Mouse (Mus musculus) ES-Bruce4 (cell line): ENCODE results near the gene Pdrg1. TPM values are rescaled to one million over a fixed set of nuclear protein-coding genes. Genes with fewer than 3 reads are reported as not detected.
A peak's percentile ranks its signal among the peaks of the same experiment; 100 is the strongest.

ENCODE experiments used
- H3K27ac ChIP-seq: 2 replicates; pipeline ENCODE4 v1.5.1; 2012; ENCODE audit warnings: low read length, inconsistent platforms; ENCODE audit not compliant: insufficient read depth
- H3K27me3 ChIP-seq: 2 replicates; pipeline ENCODE4 v1.6.1; 2012; ENCODE audit warnings: mild to moderate bottlenecking, low read length, inconsistent platforms; ENCODE audit not compliant: control insufficient read depth, poor library complexity, insufficient read depth, severe bottlenecking
- H3K36me3 ChIP-seq: 2 replicates; pipeline ENCODE4 v1.6.1; 2012; ENCODE audit warnings: inconsistent platforms, mild to moderate bottlenecking, low read length, moderate library complexity; ENCODE audit not compliant: control insufficient read depth, poor library complexity, insufficient read depth, severe bottlenecking
- H3K4me1 ChIP-seq: one replicate; pipeline ENCODE4 v1.8.1; 2011; ENCODE audit warnings: low read length; ENCODE audit not compliant: control insufficient read depth, insufficient read depth
- H3K4me3 ChIP-seq: 2 replicates; pipeline ENCODE4 v1.5.1; 2011; ENCODE audit warnings: low read depth, mild to moderate bottlenecking, low read length
- H3K9ac ChIP-seq: 2 replicates; pipeline ENCODE4 v1.6.1; 2012; ENCODE audit warnings: low read depth, mild to moderate bottlenecking, inconsistent platforms; ENCODE audit not compliant: poor library complexity, severe bottlenecking
- H3K9me3 ChIP-seq: replicated peaks from 2 replicates; pipeline ENCODE4 v1.6.1; 2012; ENCODE audit warnings: mild to moderate bottlenecking, low read length, inconsistent platforms; ENCODE audit not compliant: control insufficient read depth, poor library complexity, insufficient read depth, severe bottlenecking
- CTCF ChIP-seq: IDR thresholded peaks from one replicate; pipeline ENCODE4 v1.8.1; 2011; ENCODE audit warnings: low read depth, low read length
- EP300 ChIP-seq: IDR thresholded peaks from 2 replicates; pipeline ENCODE4 v1.6.1; 2011; ENCODE audit warnings: low read depth, low read length; ENCODE audit not compliant: insufficient read depth
- POLR2A ChIP-seq: IDR thresholded peaks from one replicate; pipeline ENCODE4 v1.8.1; 2011; ENCODE audit warnings: low read length; ENCODE audit not compliant: insufficient read depth
- polyA plus RNA-seq: library from polyadenylated mRNA; stranded (reverse); fragments of >200 nt; gene quantifications from 2 replicates; pipeline ENCODE4 v1.2.4, GENCODE M21; 2011; ENCODE audit warnings: low read depth; ENCODE audit not compliant: missing spikeins, insufficient read depth, insufficient read length

The Pdrg1 gene
- polyA plus RNA-seq, 1 experiment = 44.2 TPM

- H3K36me3 ChIP-seq = no peaks in the 10 kb centered on the region
- no peak overlapping the region for H3K9ac ChIP-seq
- H3K4me1 ChIP-seq = no peaks in the 10 kb centered on the region
- no peak for TF ChIP-seq POLR2A
- TF ChIP-seq CTCF = no peak
- TF ChIP-seq EP300 = no peak
- H3K27ac ChIP-seq = no peak overlapping the region
- no peak overlapping the region for H3K4me3 ChIP-seq
- no peaks in the 10 kb centered on the region for H3K27me3 ChIP-seq
- H3K9me3 ChIP-seq = no peaks in the 10 kb centered on the region; the same call in 1 of the 2 replicates
Measured at GRCm38 (mm10) chr2:152997046-152997445, 18.2 kb downstream of the Pdrg1 start.

- Histone ChIP-seq H3K4me3 (no peak overlapping the region), H3K9me3 (no peaks in the 10 kb centered on the region), H3K27me3 (no peaks in the 10 kb centered on the region), H3K4me1 (no peaks in the 10 kb centered on the region), H3K9ac (no peak overlapping the region), H3K36me3 (no peaks in the 10 kb centered on the region), H3K27ac (no peak overlapping the region)
- TF ChIP-seq POLR2A = no peak
- TF ChIP-seq EP300 = no peak
- TF ChIP-seq CTCF = no peak
Measured at GRCm38 (mm10) chr2:152991529-152991928, 23.7 kb downstream of the Pdrg1 start.

GRCm38 (mm10) chr2:152985582-152985981 is 29.6 kb downstream of the Pdrg1 start:
- H3K27ac ChIP-seq = no peak overlapping the region
- H3K4me1 ChIP-seq = no peaks in the 10 kb centered on the region

GRCm38 (mm10) chr2:152976991-152977390 is 38.2 kb downstream of the Pdrg1 start:
- Histone ChIP-seq H3K4me3 (no peak overlapping the region), H3K27me3 (no peaks in the 10 kb centered on the region), H3K4me1 (no peaks in the 10 kb centered on the region), H3K9ac (no peak overlapping the region), H3K9me3 (no peaks in the 10 kb centered on the region), H3K27ac (no peak overlapping the region), H3K36me3 (no peaks in the 10 kb centered on the region)
- TF ChIP-seq POLR2A = no peak
- TF ChIP-seq EP300 = no peak
- no peak for TF ChIP-seq CTCF

More at GRCm38 (mm10) chr2:152985582-152985981, 29.6 kb downstream of the Pdrg1 start:
- no peak for TF ChIP-seq CTCF
- no peak for TF ChIP-seq POLR2A
- TF ChIP-seq EP300 = no peak
- H3K4me3 ChIP-seq = no peak overlapping the region
- H3K9me3 ChIP-seq = no peaks in the 10 kb centered on the region
- H3K36me3 ChIP-seq = no peaks in the 10 kb centered on the region
- no peaks in the 10 kb centered on the region for H3K27me3 ChIP-seq
- no peak overlapping the region for H3K9ac ChIP-seq

- H3K4me3 ChIP-seq = no peak overlapping the region
Measured at GRCm38 (mm10) chr2:152965555-152965954, 49.7 kb downstream of the Pdrg1 start.

GRCm38 (mm10) chr2:152962091-152962793 is 53.0 kb downstream of the Pdrg1 start, which contains the start of gene Ttll9:
TSS of gene Ttll9 (plus strand) at chr2:152962485.
- H3K4me1 ChIP-seq = no peaks in the 10 kb centered on the region
- no peak within 1 kb of the TSS for H3K27ac ChIP-seq
- no peaks in the 10 kb centered on the region for H3K36me3 ChIP-seq
- no peak within 1 kb of the TSS for H3K9ac ChIP-seq
- no peaks in the 10 kb centered on the region for H3K27me3 ChIP-seq
- TF ChIP-seq EP300 (0 out of 2 replicates have a peak, but pooled peaks have one; percentile 24), CTCF (no peak)
- H3K9me3 ChIP-seq = peaks cover 22% of the 10 kb centered on the region
- peak within 1 kb of the TSS; percentile 43 for H3K4me3 ChIP-seq

More at GRCm38 (mm10) chr2:152965555-152965954, 49.7 kb downstream of the Pdrg1 start:
- H3K36me3 ChIP-seq = no peaks in the 10 kb centered on the region
- H3K9me3 ChIP-seq = peaks cover 22% of the 10 kb centered on the region
- no peak for TF ChIP-seq EP300
- TF ChIP-seq CTCF = no peak
- TF ChIP-seq POLR2A = no peak
- H3K27ac ChIP-seq = no peak overlapping the region
- H3K27me3 ChIP-seq = no peaks in the 10 kb centered on the region
- H3K9ac ChIP-seq = no peak overlapping the region
- no peaks in the 10 kb centered on the region for H3K4me1 ChIP-seq

Other genes starting within 250 kb of the Pdrg1 start
- 108 TPM in 2 replicates for gene Bcl2l1, start 183.7 kb downstream of the Pdrg1 start, polyA plus RNA-seq
- gene Tpx2, start 167.5 kb downstream of the Pdrg1 start, polyA plus RNA-seq = 183 TPM in 2 replicates
- not detected in 2 replicates for gene Mylk2, start 104.1 kb downstream of the Pdrg1 start, polyA plus RNA-seq
- gene Foxs1, start 82.2 kb downstream of the Pdrg1 start, polyA plus RNA-seq = not detected in 2 replicates
- gene Dusp15, start 63.7 kb downstream of the Pdrg1 start, polyA plus RNA-seq = 0.36 TPM in 1 of 2 replicates, not detected in the other
- gene Ttll9, start 52.9 kb downstream of the Pdrg1 start, polyA plus RNA-seq = 2.1 and 2.7 TPM in 2 replicates
- not detected in 2 replicates for gene Xkr7, start 16.4 kb upstream of the Pdrg1 start, polyA plus RNA-seq
- not detected in 2 replicates for gene Ccm2l, start 50.5 kb upstream of the Pdrg1 start, polyA plus RNA-seq
- gene Hck, start 93.0 kb upstream of the Pdrg1 start, polyA plus RNA-seq = 2.4 TPM in 2 replicates
- gene Tm9sf4, start 145.9 kb upstream of the Pdrg1 start, polyA plus RNA-seq = 83.2 and 98.0 TPM in 2 replicates
- gene Tspyl3, start 210.0 kb upstream of the Pdrg1 start, polyA plus RNA-seq = 3.5 and 3.9 TPM in 2 replicates
- 13.2 and 13.8 TPM in 2 replicates for gene Plagl2, start 226.0 kb upstream of the Pdrg1 start, polyA plus RNA-seq
- 22.0 and 25.6 TPM in 2 replicates for gene Pofut1, start 226.1 kb upstream of the Pdrg1 start, polyA plus RNA-seq